Mouse (Mus musculus): ENCODE data around the gene Btla. TPM values are rescaled to one million over a fixed set of nuclear protein-coding genes. Genes with fewer than 3 reads are reported as not detected.

Btla gene
- 0.16 and 0.26 TPM in 2 replicates for polyA plus RNA-seq (2012; rRNA removed)

- no peak for TF ChIP-seq POLR2A (IDR thresholded peaks at IDR 0.05; ENCODE audit: borderline replicate concordance, extremely low read depth, insufficient read depth, insufficient read length, poor library complexity, severe bottlenecking)
- no peak for TF ChIP-seq CTCF (IDR thresholded peaks at IDR 0.05; ENCODE audit: borderline replicate concordance, extremely low read depth, insufficient read depth, insufficient read length)
These were observed at the start of gene Btla for GRCm38 (mm10) chr16:45223648-45224388. Gene Btla, plus strand, starts transcription at chr16:45224315.

GRCm38 (mm10) chr16:45178552-45178951 is 45.6 kb upstream of the Btla start:
- no peak for DNase-seq (ENCODE audit: low read depth)
- TF ChIP-seq CTCF (IDR thresholded peaks at IDR 0.05; ENCODE audit: borderline replicate concordance, extremely low read depth, insufficient read depth, insufficient read length): no peak
- TF ChIP-seq POLR2A (IDR thresholded peaks at IDR 0.05; ENCODE audit: borderline replicate concordance, extremely low read depth, insufficient read depth, insufficient read length, poor library complexity, severe bottlenecking): no peak

More at GRCm38 (mm10) chr16:45223648-45224388, at the start of gene Btla:
- DNase-seq (ENCODE audit: low read depth): peak; percentile 40

GRCm38 (mm10) chr16:45181824-45182223 is 42.3 kb upstream of the Btla start:
- TF ChIP-seq CTCF (IDR thresholded peaks at IDR 0.05; ENCODE audit: borderline replicate concordance, extremely low read depth, insufficient read depth, insufficient read length): no peak
- TF ChIP-seq POLR2A (IDR thresholded peaks at IDR 0.05; ENCODE audit: borderline replicate concordance, extremely low read depth, insufficient read depth, insufficient read length, poor library complexity, severe bottlenecking): no peak
- DNase-seq (ENCODE audit: low read depth): no peak

- DNase-seq (ENCODE audit: low read depth): peak; percentile 88
- TF ChIP-seq POLR2A (IDR thresholded peaks at IDR 0.05; ENCODE audit: borderline replicate concordance, extremely low read depth, insufficient read depth, insufficient read length, poor library complexity, severe bottlenecking) (no peak), CTCF (IDR thresholded peaks at IDR 0.05; ENCODE audit: borderline replicate concordance, extremely low read depth, insufficient read depth, insufficient read length) (peak; percentile 86)
These were observed 31.5 kb upstream of the Btla start for GRCm38 (mm10) chr16:45192613-45193012.

GRCm38 (mm10) chr16:45196816-45197215 is 27.3 kb upstream of the Btla start:
- peak; percentile 90 for DNase-seq (ENCODE audit: low read depth)
- TF ChIP-seq POLR2A (IDR thresholded peaks at IDR 0.05; ENCODE audit: borderline replicate concordance, extremely low read depth, insufficient read depth, insufficient read length, poor library complexity, severe bottlenecking): no peak
- peak; percentile 73; the same call in 1 of the 2 replicates for TF ChIP-seq CTCF (IDR thresholded peaks at IDR 0.05; ENCODE audit: borderline replicate concordance, extremely low read depth, insufficient read depth, insufficient read length)

- TF ChIP-seq CTCF (IDR thresholded peaks at IDR 0.05; ENCODE audit: borderline replicate concordance, extremely low read depth, insufficient read depth, insufficient read length) (no peak), POLR2A (IDR thresholded peaks at IDR 0.05; ENCODE audit: borderline replicate concordance, extremely low read depth, insufficient read depth, insufficient read length, poor library complexity, severe bottlenecking) (no peak)
- DNase-seq (ENCODE audit: low read depth): peak; percentile 14
These were observed 22.7 kb upstream of the Btla start for GRCm38 (mm10) chr16:45201395-45201794.

GRCm38 (mm10) chr16:45204438-45204837 is 19.7 kb upstream of the Btla start:
- TF ChIP-seq POLR2A (IDR thresholded peaks at IDR 0.05; ENCODE audit: borderline replicate concordance, extremely low read depth, insufficient read depth, insufficient read length, poor library complexity, severe bottlenecking) (no peak), CTCF (IDR thresholded peaks at IDR 0.05; ENCODE audit: borderline replicate concordance, extremely low read depth, insufficient read depth, insufficient read length) (no peak)
- DNase-seq (ENCODE audit: low read depth): no peak

- TF ChIP-seq CTCF (IDR thresholded peaks at IDR 0.05; ENCODE audit: borderline replicate concordance, extremely low read depth, insufficient read depth, insufficient read length): no peak
- no peak for TF ChIP-seq POLR2A (IDR thresholded peaks at IDR 0.05; ENCODE audit: borderline replicate concordance, extremely low read depth, insufficient read depth, insufficient read length, poor library complexity, severe bottlenecking)
- no peak for DNase-seq (ENCODE audit: low read depth)
These were observed 19.1 kb upstream of the Btla start for GRCm38 (mm10) chr16:45204859-45205670.

GRCm38 (mm10) chr16:45222016-45222415 is 2.1 kb upstream of the Btla start:
- DNase-seq (ENCODE audit: low read depth): no peak
- TF ChIP-seq CTCF (IDR thresholded peaks at IDR 0.05; ENCODE audit: borderline replicate concordance, extremely low read depth, insufficient read depth, insufficient read length): no peak
- TF ChIP-seq POLR2A (IDR thresholded peaks at IDR 0.05; ENCODE audit: borderline replicate concordance, extremely low read depth, insufficient read depth, insufficient read length, poor library complexity, severe bottlenecking): no peak

- DNase-seq (ENCODE audit: low read depth): no peak
- TF ChIP-seq CTCF (IDR thresholded peaks at IDR 0.05; ENCODE audit: borderline replicate concordance, extremely low read depth, insufficient read depth, insufficient read length) (no peak), POLR2A (IDR thresholded peaks at IDR 0.05; ENCODE audit: borderline replicate concordance, extremely low read depth, insufficient read depth, insufficient read length, poor library complexity, severe bottlenecking) (no peak)
These were observed 1.3 kb upstream of the Btla start for GRCm38 (mm10) chr16:45222771-45223170.

- no peak for DNase-seq (ENCODE audit: low read depth)
- TF ChIP-seq POLR2A (IDR thresholded peaks at IDR 0.05; ENCODE audit: borderline replicate concordance, extremely low read depth, insufficient read depth, insufficient read length, poor library complexity, severe bottlenecking): no peak
- no peak for TF ChIP-seq CTCF (IDR thresholded peaks at IDR 0.05; ENCODE audit: borderline replicate concordance, extremely low read depth, insufficient read depth, insufficient read length)
These were observed 405 bp downstream of the Btla start for GRCm38 (mm10) chr16:45224431-45225008.
